Mouse (Mus musculus) E14TG2a.4 (cell line): ENCODE results near the gene Gm42420.

ENCODE experiments used
- CTCF ChIP-seq: conservative IDR thresholded peaks from 2 replicates; pipeline ENCODE4 v1.5.1; 2014; ENCODE audit warnings: low read length
- NANOG ChIP-seq: IDR thresholded peaks from 2 replicates; pipeline ENCODE4 v1.6.1; 2014; ENCODE audit warnings: borderline replicate concordance, low read length, mixed read lengths
- POU5F1 ChIP-seq: IDR thresholded peaks from 2 replicates; pipeline ENCODE4 v1.6.1; 2014; ENCODE audit warnings: low read length, borderline replicate concordance

- TF ChIP-seq CTCF (no peak), NANOG (no peak), POU5F1 (no peak)
These were observed 25.7 kb downstream of the Gm42420 start for GRCm38 (mm10) chr6:39611296-39611695.
